Mouse (Mus musculus) layer of hippocampus, postnatal 10 days (tissue): ENCODE measurements around the gene Akr1b10. TPM values are rescaled to one million over a fixed set of nuclear protein-coding genes. Genes with fewer than 3 reads are reported as not detected.
"Not testable (repeated sequence)": the region's sequence is repeated elsewhere in the genome, so short reads cannot be mapped to it uniquely, and the experiment has no call there.

Source experiments
- DNase-seq, 2 experiments: peaks; one replicate each; pipeline ENCODE4 v3.0.0; 2021; ENCODE audit warnings: low spot score in 2 of 2
- long read RNA-seq: library from polyadenylated mRNA; stranded (forward); transcript quantifications from one replicate; pipeline ENCODE4 v2.0.0, GENCODE M21; 2023
- total RNA-seq, 2 experiments: library from RNA; stranded (reverse); gene quantifications; 2 replicates each; pipeline ENCODE4 v1.2.3; 2021

The Akr1b10 gene
- 10 to 100 TPM; 18.2 to 20.0 TPM for total RNA-seq
- long read RNA-seq, transcript Akr1b10-201 (10 exons, 1,371 nt) = major isoform, 11 of 21 reads
- long read RNA-seq, partial matches to known transcripts = 4 of 21 reads
- long read RNA-seq, other reads (novel, unspliced or antisense) = 1 of 21 reads

DNA sequence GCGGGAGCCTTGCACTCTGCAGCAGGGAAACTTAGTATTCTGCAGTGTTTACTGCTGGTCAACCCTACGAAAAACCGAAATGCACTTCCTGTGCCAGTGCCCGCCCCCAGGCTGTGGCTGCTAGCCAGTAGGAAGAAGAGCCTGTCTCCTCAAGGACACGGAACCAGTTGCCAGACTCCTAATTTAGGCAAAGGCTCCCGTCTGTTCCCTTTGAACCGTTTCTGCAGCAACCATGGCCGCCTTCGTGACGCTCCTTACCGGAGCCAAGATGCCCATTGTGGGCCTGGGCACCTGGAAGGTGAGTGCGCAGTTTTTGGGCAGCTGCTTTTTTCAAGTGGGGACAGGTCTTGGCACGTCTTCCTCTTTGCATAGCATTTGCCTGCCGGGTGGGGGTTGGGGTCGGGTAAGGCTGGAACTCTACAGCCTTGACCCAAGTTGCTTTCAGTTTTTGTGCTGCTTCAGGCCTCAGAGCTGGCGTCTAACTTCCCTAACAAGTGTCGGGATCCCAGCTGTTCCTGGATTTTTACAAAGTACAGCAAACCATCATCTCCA lies at the start of gene Akr1b10:
Akr1b10 (plus strand) TSS at position 109 of the 552 bp plus-strand sequence.
- peak; percentile 73 to 81 for DNase-seq

GRCm38 (mm10) chr6:34334673-34335072 lies 49.3 kb upstream of the Akr1b10 start:
- DNase-seq = no peak

DNA sequence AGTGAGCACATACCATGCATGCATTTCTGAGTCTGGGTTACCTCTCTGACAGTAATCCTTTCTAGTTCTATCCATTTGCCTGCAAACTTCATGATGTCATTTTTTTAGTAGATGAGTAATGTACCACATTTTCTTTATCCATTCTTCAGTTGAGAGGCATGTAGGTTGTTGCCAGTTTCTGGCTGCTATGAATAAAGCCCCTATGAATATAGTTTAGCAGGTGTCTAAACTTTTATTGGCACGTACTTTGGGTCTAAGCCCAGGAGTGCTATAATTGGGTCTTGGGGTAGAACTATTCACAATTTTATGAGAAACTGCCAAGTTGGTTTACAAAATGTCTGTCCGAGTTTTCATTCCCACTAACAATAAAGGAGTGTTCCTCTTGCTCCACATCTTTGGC lies 46.2 kb upstream of the Akr1b10 start:
- no peak for DNase-seq

DNA sequence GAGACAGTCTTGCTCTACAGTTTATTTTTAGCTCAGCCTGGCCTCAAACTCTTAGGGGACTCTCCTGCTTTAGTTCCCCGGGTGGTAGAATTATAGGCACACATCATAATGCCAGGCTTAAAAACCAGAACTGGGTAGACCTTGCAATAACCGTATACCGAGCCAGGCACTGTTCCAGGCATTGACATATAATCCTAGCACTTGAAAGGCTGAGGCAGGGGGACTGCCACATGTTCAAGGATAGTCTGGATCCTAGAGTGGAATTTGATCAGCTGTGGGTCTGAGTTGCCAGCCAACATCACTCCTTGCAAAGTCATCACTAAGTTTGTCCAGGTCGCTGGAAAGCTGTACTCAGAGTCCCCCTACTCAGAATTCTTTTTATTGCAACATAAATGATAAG lies 42.0 kb upstream of the Akr1b10 start:
- DNase-seq = no peak

- DNase-seq = no peak
Measured at GRCm38 (mm10) chr6:34342476-34342875, 41.5 kb upstream of the Akr1b10 start.

- no peak for DNase-seq
Measured at GRCm38 (mm10) chr6:34343426-34343825, 40.6 kb upstream of the Akr1b10 start.

GRCm38 (mm10) chr6:34344135-34344850 lies 39.7 kb upstream of the Akr1b10 start:
- DNase-seq = no peak

DNA sequence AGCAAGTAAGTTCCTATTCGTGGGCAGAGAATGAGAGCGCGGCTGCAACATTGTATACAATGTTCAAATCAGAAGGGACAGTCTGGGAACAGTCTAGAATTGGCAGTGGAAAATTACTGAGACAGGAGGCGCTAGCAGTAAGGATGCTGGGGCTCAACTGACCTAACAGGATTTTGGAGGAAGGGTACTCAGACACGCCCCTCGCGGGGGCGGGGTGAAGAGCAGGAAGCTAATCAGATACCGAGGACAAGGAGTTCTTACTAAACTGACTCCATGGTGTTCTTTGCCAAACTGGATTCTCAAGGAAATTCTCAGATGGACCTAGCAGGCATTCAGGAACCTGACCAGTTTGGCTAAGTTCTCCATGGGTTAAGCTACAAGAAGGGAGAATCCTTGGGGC lies 39.1 kb upstream of the Akr1b10 start:
- DNase-seq = no peak

DNA sequence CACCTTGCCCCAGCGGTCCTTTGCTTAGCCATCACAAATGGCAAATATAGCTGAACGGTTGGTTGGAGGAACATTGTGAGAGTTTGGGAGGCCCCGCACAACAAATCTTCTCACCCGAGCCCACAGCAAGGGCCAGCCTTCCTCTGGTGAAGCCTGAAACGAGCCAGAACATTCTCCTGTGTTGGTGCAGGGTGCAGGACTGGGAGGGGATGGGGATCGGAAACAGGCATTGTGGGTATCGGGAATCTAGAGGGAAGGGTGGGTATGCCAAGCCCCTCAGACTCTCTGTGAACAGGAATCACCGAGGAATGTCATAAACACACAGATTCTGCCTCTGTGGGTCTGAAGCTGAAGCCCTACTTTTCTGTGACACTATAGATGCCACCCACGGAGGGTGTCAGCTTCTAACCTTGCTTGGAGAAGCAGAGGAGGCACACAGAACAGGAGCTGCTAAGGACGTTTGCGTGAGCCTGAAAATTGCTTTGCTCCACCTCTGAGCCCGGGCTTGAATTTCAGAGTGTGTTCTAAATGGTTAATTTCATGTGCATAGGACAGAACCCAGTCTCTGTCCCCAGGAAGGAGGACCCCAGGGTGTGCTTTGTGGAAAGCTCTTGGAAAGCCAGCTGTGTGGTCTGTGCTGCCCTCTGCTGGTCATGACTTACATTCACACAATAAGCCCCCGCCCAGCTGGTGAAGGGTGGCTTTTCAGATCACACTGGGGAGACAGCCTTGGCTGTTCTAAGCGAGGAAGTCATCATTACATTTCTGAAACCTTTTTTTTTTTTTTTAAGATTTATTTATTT lies 37.7 kb upstream of the Akr1b10 start:
- peak; percentile 87 to 88 for DNase-seq

- no peak for DNase-seq
Measured at GRCm38 (mm10) chr6:34350037-34350699, 33.9 kb upstream of the Akr1b10 start.

GRCm38 (mm10) chr6:34351481-34351880 lies 32.5 kb upstream of the Akr1b10 start:
- not testable (repeated sequence) for DNase-seq

DNA sequence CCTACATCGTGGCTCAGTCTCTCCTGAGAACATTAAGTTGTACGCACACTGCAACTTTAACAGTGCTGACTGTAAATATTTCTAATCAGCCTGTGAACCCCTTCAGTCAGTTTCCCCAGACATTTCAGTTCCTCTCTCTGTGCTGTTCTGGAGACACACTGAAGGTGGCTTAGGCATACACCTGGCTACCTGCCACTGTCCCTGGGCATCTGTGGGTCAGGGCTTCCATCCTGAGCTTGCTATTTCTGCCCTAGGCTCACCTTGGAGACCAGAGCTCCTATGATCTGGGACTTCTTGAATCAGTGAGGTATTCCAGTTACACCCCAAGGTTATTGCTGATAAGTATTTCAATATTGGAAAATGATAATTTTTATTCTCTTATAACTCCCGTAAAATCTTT lies 31.6 kb upstream of the Akr1b10 start:
- DNase-seq = no peak

- DNase-seq = no peak
Measured at GRCm38 (mm10) chr6:34353658-34354353, 30.2 kb upstream of the Akr1b10 start, which contains the start of gene Akr1b8. Gene Akr1b8 (plus strand): TSS chr6:34354119.

GRCm38 (mm10) chr6:34354354-34355348 lies 29.4 kb upstream of the Akr1b10 start:
- no peak for DNase-seq

DNA sequence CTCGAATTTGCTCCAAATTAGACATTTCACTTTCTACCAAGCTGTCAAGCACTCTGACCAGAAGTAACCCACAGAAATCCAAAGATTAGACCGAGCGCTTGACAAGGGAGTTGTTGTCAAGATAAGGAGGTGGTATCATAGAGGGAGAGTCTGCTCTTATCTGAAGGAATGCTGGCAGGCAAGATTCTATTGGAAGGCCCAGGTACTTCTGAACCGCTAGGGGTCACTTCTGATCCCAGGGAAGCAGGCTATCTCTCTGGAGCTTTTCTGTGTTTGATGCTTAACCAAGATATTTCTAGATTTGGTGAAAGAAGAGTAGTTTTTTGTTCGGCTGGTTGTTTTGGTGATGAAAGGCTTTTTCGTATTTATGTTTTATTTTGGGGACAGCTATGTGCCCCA lies 28.7 kb upstream of the Akr1b10 start:
- no peak for DNase-seq

DNA sequence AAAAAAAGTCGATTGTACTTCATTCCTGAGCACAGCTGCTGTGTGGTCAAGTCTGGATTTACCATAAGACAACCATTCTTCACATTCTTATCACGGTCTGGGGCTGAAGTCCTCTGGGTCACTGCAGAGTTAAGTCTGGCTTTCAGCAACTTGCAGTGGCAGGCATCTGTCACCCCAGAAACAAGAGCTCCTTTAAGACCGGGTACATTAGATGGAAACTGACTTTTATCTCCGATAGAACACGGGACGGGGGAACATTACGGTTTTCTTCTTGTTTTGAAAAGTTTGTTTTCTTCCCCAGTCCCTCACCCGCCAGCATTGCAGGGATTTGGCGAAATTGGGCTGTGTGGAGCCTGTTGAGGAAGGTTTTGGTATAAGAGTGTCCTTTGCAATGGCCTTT lies 28.2 kb upstream of the Akr1b10 start:
- no peak for DNase-seq

DNA sequence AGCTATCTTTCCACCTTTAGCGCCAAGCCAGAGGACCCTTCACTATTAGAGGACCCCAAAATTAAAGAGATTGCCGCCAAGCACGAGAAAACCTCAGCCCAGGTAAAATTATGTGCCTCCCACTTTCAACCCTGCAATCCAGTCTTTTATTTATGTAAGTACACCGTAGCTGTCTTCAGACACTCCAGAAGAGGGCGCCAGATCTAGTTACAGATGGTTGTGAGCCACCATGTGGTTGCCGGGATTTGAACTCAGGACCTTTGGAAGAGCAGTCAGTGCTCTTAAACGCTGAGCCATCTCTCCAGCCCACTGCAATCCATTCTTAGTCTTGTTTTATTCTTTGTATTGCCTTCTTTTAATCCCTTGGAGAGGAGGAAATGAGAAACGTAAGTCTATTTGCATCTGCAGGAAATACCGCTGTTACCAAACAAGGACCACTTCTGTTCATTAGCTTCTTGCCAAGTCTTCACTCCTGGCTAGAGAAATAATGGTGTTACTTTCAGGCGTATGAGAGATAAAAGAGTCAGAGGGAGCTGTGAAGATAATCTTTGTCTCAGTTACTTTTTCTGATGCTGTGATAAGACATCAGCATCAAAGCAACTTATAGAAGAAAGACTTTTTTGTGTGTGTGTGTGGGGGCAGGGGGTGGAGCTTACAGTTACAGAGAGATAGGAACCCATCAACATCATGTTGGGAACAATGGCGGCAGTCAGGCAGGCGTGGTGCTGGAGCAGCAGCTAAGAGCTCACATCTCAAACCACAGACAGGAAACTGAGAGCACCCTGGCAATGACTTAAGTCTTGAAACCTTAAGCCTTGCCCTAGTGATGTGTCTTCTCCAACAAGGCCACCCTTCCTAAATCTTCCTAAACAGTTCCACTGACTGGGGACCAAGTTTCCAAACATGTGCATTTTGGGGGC lies 19.5 kb upstream of the Akr1b10 start:
- no peak for DNase-seq

- no peak for DNase-seq
Measured at GRCm38 (mm10) chr6:34367998-34368397, 16.0 kb upstream of the Akr1b10 start.
